Mouse (Mus musculus): Measurements from ENCODE around the gene Pcdh7. TPM values are rescaled to one million over a fixed set of nuclear protein-coding genes. Genes with fewer than 3 reads are reported as not detected.

The Pcdh7 gene
- total RNA-seq, 2 experiments from 2014 or later, result 57.1 to 58.3 TPM

GRCm38 (mm10) chr5:57870727-57871126 lies 153.0 kb downstream of the Pcdh7 start:
- no peak for DNase-seq (ENCODE audit: low spot score in 2 of 2)

- no peak for DNase-seq (ENCODE audit: low spot score in 2 of 2)
These were observed 167.2 kb downstream of the Pcdh7 start for GRCm38 (mm10) chr5:57884982-57885381.

- DNase-seq (ENCODE audit: low spot score in 2 of 2), result peak in 1 of 2 experiments; percentile 3
These were observed 181.3 kb downstream of the Pcdh7 start for GRCm38 (mm10) chr5:57899018-57899614.

GRCm38 (mm10) chr5:57907218-57907617 lies 189.5 kb downstream of the Pcdh7 start:
- DNase-seq (ENCODE audit: low spot score in 2 of 2), result no peak

GRCm38 (mm10) chr5:57921140-57921539 lies 203.4 kb downstream of the Pcdh7 start:
- no peak for DNase-seq (ENCODE audit: low spot score in 2 of 2)

GRCm38 (mm10) chr5:57931331-57931730 lies 213.6 kb downstream of the Pcdh7 start:
- peak in 1 of 2 experiments; percentile 14 for DNase-seq (ENCODE audit: low spot score in 2 of 2)

GRCm38 (mm10) chr5:57931738-57932137 lies 214.0 kb downstream of the Pcdh7 start:
- DNase-seq (ENCODE audit: low spot score in 2 of 2), result peak in 1 of 2 experiments; percentile 26

GRCm38 (mm10) chr5:57934666-57935065 lies 216.9 kb downstream of the Pcdh7 start:
- DNase-seq (ENCODE audit: low spot score in 2 of 2), result no peak

GRCm38 (mm10) chr5:57940457-57940856 lies 222.7 kb downstream of the Pcdh7 start:
- DNase-seq (ENCODE audit: low spot score in 2 of 2), result no peak

- DNase-seq (ENCODE audit: low spot score in 2 of 2), result no peak
These were observed 225.4 kb downstream of the Pcdh7 start for GRCm38 (mm10) chr5:57943176-57943575.

- DNase-seq (ENCODE audit: low spot score in 2 of 2), result no peak
These were observed 225.8 kb downstream of the Pcdh7 start for GRCm38 (mm10) chr5:57943611-57944010.

- DNase-seq (ENCODE audit: low spot score in 2 of 2), result no peak
These were observed 227.7 kb downstream of the Pcdh7 start for GRCm38 (mm10) chr5:57945419-57945818.

GRCm38 (mm10) chr5:57959317-57959716 lies 241.6 kb downstream of the Pcdh7 start:
- no peak for DNase-seq (ENCODE audit: low spot score in 2 of 2)

- no peak for DNase-seq (ENCODE audit: low spot score in 2 of 2)
These were observed 246.0 kb downstream of the Pcdh7 start for GRCm38 (mm10) chr5:57963792-57964191.

- DNase-seq (ENCODE audit: low spot score in 2 of 2), result no peak
These were observed 246.4 kb downstream of the Pcdh7 start for GRCm38 (mm10) chr5:57964201-57964600.

GRCm38 (mm10) chr5:57993584-57993983 lies 275.8 kb downstream of the Pcdh7 start:
- DNase-seq (ENCODE audit: low spot score in 2 of 2), result no peak

- DNase-seq (ENCODE audit: low spot score in 2 of 2), result no peak
These were observed 303.6 kb downstream of the Pcdh7 start for GRCm38 (mm10) chr5:58021331-58021730.

- peak in 1 of 2 experiments; percentile 26 for DNase-seq (ENCODE audit: low spot score in 2 of 2)
These were observed 307.4 kb downstream of the Pcdh7 start for GRCm38 (mm10) chr5:58025123-58025522.

- DNase-seq (ENCODE audit: low spot score in 2 of 2), result no peak
These were observed 308.0 kb downstream of the Pcdh7 start for GRCm38 (mm10) chr5:58025759-58026158.

- DNase-seq (ENCODE audit: low spot score in 2 of 2), result peak in 1 of 2 experiments; percentile 19
These were observed 322.1 kb downstream of the Pcdh7 start for GRCm38 (mm10) chr5:58039875-58040274.

GRCm38 (mm10) chr5:58044216-58044615 lies 326.4 kb downstream of the Pcdh7 start:
- DNase-seq (ENCODE audit: low spot score in 2 of 2), result no peak

- DNase-seq (ENCODE audit: low spot score in 2 of 2), result peak; percentile 65 to 89
These were observed 363.3 kb downstream of the Pcdh7 start for GRCm38 (mm10) chr5:58081054-58081453.

- no peak for DNase-seq (ENCODE audit: low spot score in 2 of 2)
These were observed 364.5 kb downstream of the Pcdh7 start for GRCm38 (mm10) chr5:58082230-58082629.
